Mouse (Mus musculus) yolk sac, embryonic 10.5 days (tissue): ENCODE results near the gene Pvalb.

Experiments
- DNase-seq: peaks from one replicate; pipeline ENCODE4 v3.0.0-alpha.2; 2017; ENCODE audit warnings: low spot score

Gene Pvalb

GRCm38 (mm10) chr15:78195096-78195880, 10.9 kb downstream of the Pvalb start:
- no peak for DNase-seq

GRCm38 (mm10) chr15:78194320-78194719, 11.9 kb downstream of the Pvalb start:
- DNase-seq: no peak

GRCm38 (mm10) chr15:78189636-78190035, 16.6 kb downstream of the Pvalb start:
- no peak for DNase-seq

GRCm38 (mm10) chr15:78188546-78188945, 17.7 kb downstream of the Pvalb start:
- no peak for DNase-seq

GRCm38 (mm10) chr15:78186906-78187305, 19.3 kb downstream of the Pvalb start:
- DNase-seq: no peak

- no peak for DNase-seq
Measured at GRCm38 (mm10) chr15:78185609-78186008, 20.6 kb downstream of the Pvalb start.

- DNase-seq: no peak
Measured at GRCm38 (mm10) chr15:78184855-78185254, 21.3 kb downstream of the Pvalb start.

- DNase-seq: no peak
Measured at GRCm38 (mm10) chr15:78181701-78182405, 24.3 kb downstream of the Pvalb start.

GRCm38 (mm10) chr15:78179775-78180174, 26.4 kb downstream of the Pvalb start:
- DNase-seq: no peak

- peak; percentile 38 for DNase-seq
Measured at GRCm38 (mm10) chr15:78178397-78178796, 27.8 kb downstream of the Pvalb start.

- DNase-seq: no peak
Measured at GRCm38 (mm10) chr15:78177257-78177656, 28.9 kb downstream of the Pvalb start.

- no peak for DNase-seq
Measured at GRCm38 (mm10) chr15:78174887-78175245, 31.3 kb downstream of the Pvalb start.

GRCm38 (mm10) chr15:78173972-78174886, 32.0 kb downstream of the Pvalb start, which contains the start of gene Ift27:
Ift27 (minus strand) TSS chr15:78174107.
- peak; percentile 99 for DNase-seq

GRCm38 (mm10) chr15:78172899-78173817, 33.0 kb downstream of the Pvalb start:
- no peak for DNase-seq

- no peak for DNase-seq
Measured at GRCm38 (mm10) chr15:78172256-78172898, 33.8 kb downstream of the Pvalb start.

- DNase-seq: no peak
Measured at GRCm38 (mm10) chr15:78171651-78172050, 34.5 kb downstream of the Pvalb start.

- DNase-seq: no peak
Measured at GRCm38 (mm10) chr15:78170708-78171107, 35.5 kb downstream of the Pvalb start.

- no peak for DNase-seq
Measured at GRCm38 (mm10) chr15:78169566-78169965, 36.6 kb downstream of the Pvalb start.

- no peak for DNase-seq
Measured at GRCm38 (mm10) chr15:78165292-78165691, 40.9 kb downstream of the Pvalb start.

GRCm38 (mm10) chr15:78164466-78164865, 41.7 kb downstream of the Pvalb start:
- DNase-seq: no peak

GRCm38 (mm10) chr15:78161946-78162345, 44.3 kb downstream of the Pvalb start:
- no peak for DNase-seq
